Mouse (Mus musculus) CH12.LX (cell line): Measurements from ENCODE around the gene Gm1673. TPM values are rescaled to one million over a fixed set of nuclear protein-coding genes. Genes with fewer than 3 reads are reported as not detected.

Experiments used
- DNase-seq: peaks from one replicate; pipeline ENCODE4 v3.0.0-alpha.2; 2013; ENCODE audit errors: extremely low read depth
- H3K27ac ChIP-seq: 2 replicates; pipeline ENCODE4 v1.5.1; 2012; ENCODE audit warnings: low read depth, mild to moderate bottlenecking, control low read depth, moderate library complexity; ENCODE audit not compliant: insufficient read depth
- H3K27me3 ChIP-seq: replicated peaks from 2 replicates; pipeline ENCODE3; 2012; ENCODE audit warnings: inconsistent platforms
- H3K36me3 ChIP-seq, 2 experiments: replicated peaks in 1 of 2; 2 replicates each; pipeline versions ENCODE3 to v1.6.1; 2012; ENCODE audit warnings: inconsistent platforms in 1 of 2, low read length in 1 of 2, mild to moderate bottlenecking in 1 of 2, mixed read lengths in 1 of 2, moderate library complexity in 1 of 2; ENCODE audit not compliant: control insufficient read depth in 1 of 2, insufficient read depth in 1 of 2
- H3K4me1 ChIP-seq, 2 experiments: 2 replicates each; pipeline ENCODE4 v1.6.1; 2012; ENCODE audit warnings: inconsistent platforms in 1 of 2, moderate library complexity in 1 of 2; ENCODE audit not compliant: insufficient read depth in 2 of 2, control insufficient read depth in 1 of 2
- H3K4me2 ChIP-seq: 2 replicates; pipeline ENCODE4 v1.6.1; 2012; ENCODE audit warnings: low read depth, mild to moderate bottlenecking, control low read depth; ENCODE audit not compliant: poor library complexity, insufficient read depth, severe bottlenecking
- H3K4me3 ChIP-seq, 3 experiments: fragments of 150-350 bp in 1 of 3; sonication (generic) in 1 of 3; replicated peaks in 1 of 3; 2 replicates each; pipeline versions ENCODE3 to v1.5.1; 2011 to 2012; ENCODE audit warnings: low read depth in 2 of 3, low read length in 2 of 3, mild to moderate bottlenecking in 2 of 3, moderate library complexity in 2 of 3, control low read depth in 1 of 3, improper control_type of control experiment in 1 of 3, inconsistent platforms in 1 of 3, mixed read lengths in 1 of 3; ENCODE audit not compliant: poor library complexity in 1 of 3
- H3K79me2 ChIP-seq: replicated peaks from 2 replicates; pipeline ENCODE4 v1.6.1; 2012; ENCODE audit warnings: mild to moderate bottlenecking, moderate library complexity; ENCODE audit not compliant: control insufficient read depth, poor library complexity, insufficient read depth, severe bottlenecking; ENCODE audit errors: extremely low read depth
- H3K9ac ChIP-seq: 2 replicates; pipeline ENCODE4 v1.6.1; 2012; ENCODE audit warnings: low read depth, mild to moderate bottlenecking, control low read depth, moderate library complexity; ENCODE audit not compliant: insufficient read depth
- H3K9me3 ChIP-seq: replicated peaks from 2 replicates; pipeline ENCODE3; 2012; ENCODE audit warnings: low read length, inconsistent platforms, mixed read lengths
- BHLHE40 ChIP-seq: IDR thresholded peaks from 2 replicates; pipeline ENCODE4 v1.6.1; 2011; ENCODE audit warnings: mild to moderate bottlenecking, low read depth, low read length, improper control_type of control experiment
- CTCF ChIP-seq, 2 experiments: IDR thresholded peaks in 1 of 2; conservative IDR thresholded peaks in 1 of 2; 2 replicates each; pipeline ENCODE4 v1.5.1; 2011 to 2012; ENCODE audit warnings: low read depth in 2 of 2, low read length in 2 of 2, improper control_type of control experiment in 1 of 2, inconsistent platforms in 1 of 2, mild to moderate bottlenecking in 1 of 2, moderate library complexity in 1 of 2
- E2F4 ChIP-seq: IDR thresholded peaks from 2 replicates; pipeline ENCODE4 v1.6.1; 2011; ENCODE audit warnings: low read depth, low read length, improper control_type of control experiment; ENCODE audit not compliant: insufficient replicate concordance
- EP300 ChIP-seq: IDR thresholded peaks from 2 replicates; pipeline ENCODE4 v1.6.1; 2011; ENCODE audit warnings: low read length, improper control_type of control experiment
- HCFC1 ChIP-seq: IDR thresholded peaks from 2 replicates; pipeline ENCODE4 v1.6.1; 2012; ENCODE audit warnings: low read depth, mild to moderate bottlenecking, inconsistent platforms, low read length, improper control_type of control experiment
- IRF4 ChIP-seq: IDR thresholded peaks from 2 replicates; pipeline ENCODE4 v1.6.1; 2014; ENCODE audit warnings: low read depth, mild to moderate bottlenecking, inconsistent platforms, low read length, improper control_type of control experiment
- JUND ChIP-seq: conservative IDR thresholded peaks from 2 replicates; pipeline ENCODE4 v1.6.1; 2011; ENCODE audit warnings: low read depth, low read length, improper control_type of control experiment
- MEF2A ChIP-seq: IDR thresholded peaks from 2 replicates; pipeline ENCODE4 v1.6.1; 2014; ENCODE audit warnings: low read depth, mild to moderate bottlenecking, inconsistent platforms, low read length, improper control_type of control experiment, borderline replicate concordance
- MXI1 ChIP-seq: IDR thresholded peaks from 2 replicates; pipeline ENCODE4 v1.6.1; 2011; ENCODE audit warnings: mild to moderate bottlenecking, low read depth, low read length, improper control_type of control experiment
- NELFE ChIP-seq: IDR thresholded peaks from 2 replicates; pipeline ENCODE4 v1.6.1; 2011; ENCODE audit warnings: low read depth, low read length, improper control_type of control experiment
- POLR2A ChIP-seq: IDR thresholded peaks from 2 replicates; pipeline ENCODE4 v1.6.1; 2011; ENCODE audit warnings: low read depth, mild to moderate bottlenecking, improper control_type of control experiment, low read length
- POLR2AphosphoS2 ChIP-seq: IDR thresholded peaks from 2 replicates; pipeline ENCODE4 v1.6.1; 2011; ENCODE audit warnings: low read depth, low read length, improper control_type of control experiment
- RAD21 ChIP-seq: IDR thresholded peaks from 2 replicates; pipeline ENCODE4 v1.6.1; 2011; ENCODE audit warnings: low read depth, mild to moderate bottlenecking, low read length, improper control_type of control experiment, moderate library complexity
- SIN3A ChIP-seq: IDR thresholded peaks from 2 replicates; pipeline ENCODE4 v1.6.1; 2012; ENCODE audit warnings: low read length, improper control_type of control experiment, inconsistent platforms
- USF1 ChIP-seq: IDR thresholded peaks from 2 replicates; pipeline ENCODE4 v1.6.1; 2014; ENCODE audit warnings: low read depth, mild to moderate bottlenecking, inconsistent platforms, low read length, improper control_type of control experiment
- ZC3H11A ChIP-seq: IDR thresholded peaks from 2 replicates; pipeline ENCODE4 v1.6.1; 2012; ENCODE audit warnings: low read depth, mild to moderate bottlenecking, inconsistent platforms, low read length, improper control_type of control experiment
- ZKSCAN1 ChIP-seq: IDR thresholded peaks from 2 replicates; pipeline ENCODE4 v1.6.1; 2012; ENCODE audit warnings: low read depth, inconsistent platforms, low read length, improper control_type of control experiment, borderline replicate concordance
- ZMIZ1 ChIP-seq: IDR thresholded peaks from 2 replicates; pipeline ENCODE4 v1.6.1; 2012; ENCODE audit warnings: low read depth, mild to moderate bottlenecking, inconsistent platforms, low read length, improper control_type of control experiment
- dilution Hi-C: fragments of 300-500 bp; cut with MboI; formaldehyde crosslinking; loops from 2 replicates; pipeline ENCODE4 v1.14.3; 2020; ENCODE audit warnings: low sequenced_read_pairs; ENCODE audit not compliant: extremely low pct_unique_long_range_greater_than_20kb, extremely low pct_ligation_motif_present
- in situ Hi-C: fragments of 300-500 bp; cut with MboI; formaldehyde crosslinking; loops from 3 replicates; pipeline ENCODE4 v1.14.3; 2019; ENCODE audit warnings: low sequenced_read_pairs, low pct_ligation_motif_present, low pct_unique_long_range_greater_than_20kb, mixed read lengths
- polyA plus RNA-seq: library from polyadenylated mRNA; unstranded; fragments of >175 nt; gene quantifications from 2 replicates; pipeline ENCODE4 v1.2.1, GENCODE M21; 2012; ENCODE audit warnings: low read depth; ENCODE audit not compliant: insufficient read length
- total RNA-seq, 2 experiments: library from RNA; depleted of rRNA; stranded (reverse); fragments of 300-350 nt in 1 of 2; fragments of >200 nt in 1 of 2; gene quantifications; 2 replicates each; pipeline ENCODE4 v1.2.3; 2012 to 2014

The Gm1673 gene
- total and polyA plus RNA-seq, 3 experiments = not detected

- no peak for DNase-seq
- Histone ChIP-seq H3K27me3 (no peaks in the 10 kb centered on the region), H3K4me1 (peaks cover 0 to 1% of the 10 kb centered on the region in 2 experiments; a peak in 1 of 4 replicates), H3K9me3 (peaks cover 4% of the 10 kb centered on the region), H3K36me3 (no peaks in the 10 kb centered on the region), H3K79me2 (no peaks in the 10 kb centered on the region), H3K9ac (no peak overlapping the region), H3K4me3 (no peak overlapping the region), H3K4me2 (no peak overlapping the region), H3K27ac (no peak overlapping the region)
- no peak for TF ChIP-seq NELFE
- no peak for TF ChIP-seq BHLHE40
- TF ChIP-seq E2F4 = no peak
- no peak for TF ChIP-seq MXI1
- no peak for TF ChIP-seq USF1
- TF ChIP-seq POLR2AphosphoS2 = no peak
- no peak for TF ChIP-seq IRF4
- TF ChIP-seq ZC3H11A = no peak
- dilution Hi-C loops (no loop called here), in situ Hi-C loops (no loop called here)
These were observed 19.4 kb downstream of the Gm1673 start for GRCm38 (mm10) chr5:34002636-34003035.

DNA sequence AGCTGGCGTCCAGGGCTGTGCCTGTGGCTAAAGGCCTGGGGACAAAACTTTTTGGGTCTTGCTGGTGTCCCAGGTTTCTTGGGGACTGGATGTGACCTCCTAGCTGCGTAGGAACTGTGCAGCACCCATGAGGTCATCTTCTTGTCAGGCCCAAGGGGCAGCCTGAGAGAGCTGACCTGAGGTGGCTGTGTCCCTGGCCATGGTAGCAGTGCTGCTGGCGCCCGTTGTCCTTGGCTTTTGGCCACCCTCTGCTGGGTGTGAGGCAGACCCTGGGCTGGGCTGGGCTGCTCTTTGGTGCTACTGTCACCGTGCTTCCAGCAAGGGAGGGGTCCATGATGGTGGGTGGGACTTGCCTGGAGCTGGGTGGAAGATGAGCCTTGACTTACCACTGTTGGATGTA is 21.4 kb downstream of the Gm1673 start:
- Histone ChIP-seq H3K79me2 (no peaks in the 10 kb centered on the region), H3K4me1 (peaks cover 0 to 4% of the 10 kb centered on the region in 2 experiments; a peak in 1 of 4 replicates), H3K9me3 (no peaks in the 10 kb centered on the region), H3K9ac (no peak overlapping the region), H3K4me3 (no peak overlapping the region), H3K4me2 (no peak overlapping the region), H3K27me3 (no peaks in the 10 kb centered on the region), H3K27ac (no peak overlapping the region), H3K36me3 (no peaks in the 10 kb centered on the region)
- in situ Hi-C loops (no loop called here), dilution Hi-C loops (no loop called here)
- TF ChIP-seq JUND (no peak), RAD21 (no peak), HCFC1 (no peak), MEF2A (no peak), SIN3A (no peak), ZMIZ1 (no peak), MXI1 (no peak)
- DNase-seq = no peak

GRCm38 (mm10) chr5:34006832-34007231 is 23.6 kb downstream of the Gm1673 start:
- dilution Hi-C loops = no loop called here
- H3K27me3 ChIP-seq = no peaks in the 10 kb centered on the region
- no peak overlapping the region for H3K4me2 ChIP-seq
- TF ChIP-seq EP300 (no peak), POLR2A (no peak), ZKSCAN1 (no peak), CTCF (conservative IDR thresholded peaks at IDR 0.05 in 1 of 2, IDR thresholded peaks at IDR 0.05 in 1 of 2; ENCODE audit: low read depth in 2 of 2, low read length in 2 of 2) (no peak)
- TF ChIP-seq, all 38 proteins: peak for 0
- Histone ChIP-seq H3K9ac (no peak overlapping the region), H3K4me1 (peaks cover 0 to 4% of the 10 kb centered on the region in 2 experiments; a peak in 1 of 4 replicates), H3K9me3 (no peaks in the 10 kb centered on the region), H3K27ac (no peak overlapping the region), H3K4me3 (no peak overlapping the region), H3K36me3 (no peaks in the 10 kb centered on the region), H3K79me2 (no peaks in the 10 kb centered on the region)
- no peak for DNase-seq
- in situ Hi-C loops = no loop called here
